Mouse (Mus musculus) hindbrain, embryonic 10.5 days (tissue): ENCODE results near the gene Gm21870. TPM values are rescaled to one million over a fixed set of nuclear protein-coding genes. Genes with fewer than 3 reads are reported as not detected.
"Not testable (repeated sequence)": the region's sequence is repeated elsewhere in the genome, so short reads cannot be mapped to it uniquely, and the experiment has no call there.

Experiments
- DNase-seq: peaks from one replicate; pipeline ENCODE4 v3.0.0-alpha.2; 2017; ENCODE audit warnings: low spot score
- H3K27ac ChIP-seq: fragments of 300-500 bp; sonication (generic); 2 replicates; pipeline ENCODE4 v1.5.1; 2016; ENCODE audit warnings: mild to moderate bottlenecking, moderate library complexity
- H3K27me3 ChIP-seq: fragments of 300-500 bp; sonication (generic); 2 replicates; pipeline ENCODE4 v1.6.1; 2016; ENCODE audit warnings: mild to moderate bottlenecking; ENCODE audit not compliant: poor library complexity, insufficient read depth, severe bottlenecking
- H3K36me3 ChIP-seq: fragments of 300-500 bp; sonication (generic); 2 replicates; pipeline ENCODE4 v1.6.1; 2016; ENCODE audit warnings: mild to moderate bottlenecking, moderate library complexity
- H3K4me1 ChIP-seq: fragments of 300-500 bp; sonication (generic); replicated peaks from 2 replicates; pipeline ENCODE4 v1.6.1; 2016; ENCODE audit warnings: mild to moderate bottlenecking
- H3K4me3 ChIP-seq: fragments of 300-500 bp; sonication (generic); 2 replicates; pipeline ENCODE4 v1.5.1; 2016; ENCODE audit warnings: mild to moderate bottlenecking, moderate library complexity
- H3K9me3 ChIP-seq: fragments of 300-500 bp; sonication (generic); 2 replicates; pipeline ENCODE4 v1.6.1; 2016; ENCODE audit warnings: mild to moderate bottlenecking, moderate library complexity
- WGBS: fragments of 180-500 bp; shearing (Covaris S2); methylation state at CpG from one replicate; pipeline ENCODE4 v1.1.7; 2016; 5-methylcytosine and 5-hydroxymethylcytosine counted together
- polyA plus RNA-seq: library from polyadenylated mRNA; unstranded; fragments of >200 nt; fragmentation: Nextera tagmentation; extraction: Ambion mirVana; gene quantifications from 2 replicates; pipeline ENCODE4 v1.2.1, GENCODE M21; 2016

Gm21870 gene
- polyA plus RNA-seq = not detected in 2 replicates

- H3K4me3 ChIP-seq, H3K27ac ChIP-seq, H3K4me1 ChIP-seq, DNase-seq, H3K27me3 ChIP-seq, H3K36me3 ChIP-seq: not testable (repeated sequence)
- H3K9me3 ChIP-seq = peaks cover 15% of the 10 kb centered on the region; the same call in 1 of the 2 replicates
Measured at GRCm38 (mm10) chrX:33986716-33987115, at the start of gene Gm21870. TSS of gene Gm21870 (minus strand) at chrX:33986816.

GRCm38 (mm10) chrX:33956440-33956839 lies 30.2 kb downstream of the Gm21870 start, which contains the start of gene Btbd35f6:
TSS of gene Btbd35f6 (minus strand) at chrX:33956540.
- 63% methylated on average over 2 of the region's 4 CpGs for WGBS
- not testable (repeated sequence) for H3K9me3 ChIP-seq

More at GRCm38 (mm10) chrX:33956440-33956839, 30.2 kb downstream of the Gm21870 start, which contains the start of gene Btbd35f6:
- not testable (repeated sequence) for H3K27me3 ChIP-seq, DNase-seq, H3K36me3 ChIP-seq, H3K27ac ChIP-seq, H3K4me3 ChIP-seq, H3K4me1 ChIP-seq

Other genes with a start within 250 kb of the Gm21870 start
- gene Btbd35f6, start 30.3 kb downstream of the Gm21870 start, polyA plus RNA-seq = not detected in 2 replicates
- gene Btbd35f9, start 174.7 kb upstream of the Gm21870 start, polyA plus RNA-seq = not detected in 2 replicates